Mouse (Mus musculus) forebrain, postnatal 0 days (tissue): ENCODE data around the gene Shank2. TPM values are rescaled to one million over a fixed set of nuclear protein-coding genes. Genes with fewer than 3 reads are reported as not detected.
A peak's percentile ranks its signal among the peaks of the same experiment; 100 is the strongest.

Experiments
- ATAC-seq: fragments of 200-750 bp; cut with Nextera tagmentation; 2 replicates; pipeline ENCODE4 v1.8.0; 2017; ENCODE audit warnings: mild to moderate bottlenecking, moderate library complexity
- DNase-seq: peaks from one replicate; pipeline ENCODE4 v3.0.0-alpha.2; 2015
- H3K27ac ChIP-seq: fragments of 300-500 bp; sonication (generic); 2 replicates; pipeline ENCODE4 v1.5.1; 2014; ENCODE audit warnings: low read depth, mild to moderate bottlenecking, antibody characterized with exemption, low read length, moderate library complexity, mixed read lengths
- H3K27me3 ChIP-seq: fragments of 300-500 bp; sonication (generic); 2 replicates; pipeline ENCODE4 v1.6.1; 2014; ENCODE audit warnings: mild to moderate bottlenecking, low read length, mixed read lengths; ENCODE audit not compliant: insufficient read depth
- H3K36me3 ChIP-seq: fragments of 300-500 bp; sonication (generic); 2 replicates; pipeline ENCODE4 v1.6.1; 2014; ENCODE audit warnings: mild to moderate bottlenecking, moderate library complexity; ENCODE audit not compliant: insufficient read depth
- H3K4me1 ChIP-seq: fragments of 300-500 bp; sonication (generic); 2 replicates; pipeline ENCODE4 v1.6.1; 2014; ENCODE audit warnings: antibody characterized with exemption; ENCODE audit not compliant: insufficient read depth
- H3K4me2 ChIP-seq: fragments of 300-500 bp; sonication (generic); 2 replicates; pipeline ENCODE4 v1.6.1; 2014; ENCODE audit warnings: low read depth, mild to moderate bottlenecking, moderate library complexity
- H3K4me3 ChIP-seq: fragments of 300-500 bp; sonication (generic); 2 replicates; pipeline ENCODE4 v1.5.1; 2014; ENCODE audit warnings: low read depth, low read length, mixed read lengths
- H3K9ac ChIP-seq: fragments of 300-500 bp; sonication (generic); 2 replicates; pipeline ENCODE4 v1.6.1; 2014; ENCODE audit warnings: mild to moderate bottlenecking
- H3K9me3 ChIP-seq: fragments of 300-500 bp; sonication (generic); 2 replicates; pipeline ENCODE4 v1.6.1; 2016; ENCODE audit warnings: low read length
- CTCF ChIP-seq: sonication (generic); IDR thresholded peaks from 2 replicates; pipeline ENCODE4 v1.5.1; 2016; ENCODE audit warnings: antibody characterized with exemption, control low read depth, low read depth
- WGBS: fragments of 180-500 bp; shearing (Covaris S2); extraction: QIAGEN DNeasy Blood & Tissue Kit; methylation state at CpG from one replicate; pipeline ENCODE4 v1.1.7; 2014; 5-methylcytosine and 5-hydroxymethylcytosine counted together
- polyA plus RNA-seq: library from polyadenylated mRNA; unstranded; fragments of >200 nt; fragmentation: Nextera tagmentation; extraction: Ambion mirVana; gene quantifications from 2 replicates; pipeline ENCODE4 v1.2.1, GENCODE M21; 2015
- total RNA-seq: library from RNA; depleted of rRNA; stranded (reverse); fragments of >200 nt; gene quantifications from 2 replicates; pipeline ENCODE4 v1.2.3, GENCODE M21; 2014

The Shank2 gene
- total and polyA plus RNA-seq, 2 experiments from 2014 or later = 8.8 to 29.0 TPM

DNA sequence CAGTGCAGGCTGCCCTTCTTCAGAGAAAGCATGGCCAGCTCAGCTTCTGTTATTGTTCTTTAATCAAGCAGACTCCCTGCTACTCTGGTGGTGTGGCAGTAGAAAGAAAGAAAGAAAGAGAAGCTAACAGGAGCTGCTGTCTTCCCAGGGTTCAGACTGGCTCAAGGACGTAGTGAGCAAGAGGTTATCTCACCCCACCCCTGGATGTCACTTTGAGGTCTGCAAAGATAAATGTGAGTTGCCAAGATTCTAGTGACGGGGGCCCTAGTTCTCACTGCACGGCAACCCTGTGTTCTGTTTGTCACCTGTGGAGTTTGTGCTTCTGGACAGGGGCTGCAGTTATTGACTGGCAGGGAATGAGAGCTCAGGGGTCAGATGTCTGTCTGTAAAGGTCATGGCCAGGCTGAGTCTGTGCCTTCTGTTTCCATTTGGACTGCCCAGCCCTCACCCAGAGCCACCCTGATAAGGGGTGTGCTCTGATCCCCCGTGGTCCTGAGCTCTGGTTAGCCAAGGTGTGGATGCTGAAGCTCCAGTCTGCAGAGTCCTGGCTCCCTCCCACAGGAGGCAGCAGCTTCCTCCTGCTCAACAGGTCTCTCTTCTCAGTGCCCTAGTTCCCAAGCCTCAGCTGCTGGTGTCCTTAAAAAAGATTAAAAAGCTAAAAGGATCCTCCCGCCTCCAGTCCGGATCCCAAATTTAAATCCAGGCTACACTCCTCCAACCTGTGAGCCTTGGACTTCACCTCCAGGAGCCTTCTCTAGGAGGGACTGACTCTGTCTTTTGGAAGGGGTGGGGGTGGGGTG, 238.0 kb downstream of the Shank2 start:
- 0 out of 2 replicates have a peak, but pooled peaks have one; percentile 12 for ATAC-seq
- peak overlapping the region; percentile 65 for H3K4me2 ChIP-seq

DNA sequence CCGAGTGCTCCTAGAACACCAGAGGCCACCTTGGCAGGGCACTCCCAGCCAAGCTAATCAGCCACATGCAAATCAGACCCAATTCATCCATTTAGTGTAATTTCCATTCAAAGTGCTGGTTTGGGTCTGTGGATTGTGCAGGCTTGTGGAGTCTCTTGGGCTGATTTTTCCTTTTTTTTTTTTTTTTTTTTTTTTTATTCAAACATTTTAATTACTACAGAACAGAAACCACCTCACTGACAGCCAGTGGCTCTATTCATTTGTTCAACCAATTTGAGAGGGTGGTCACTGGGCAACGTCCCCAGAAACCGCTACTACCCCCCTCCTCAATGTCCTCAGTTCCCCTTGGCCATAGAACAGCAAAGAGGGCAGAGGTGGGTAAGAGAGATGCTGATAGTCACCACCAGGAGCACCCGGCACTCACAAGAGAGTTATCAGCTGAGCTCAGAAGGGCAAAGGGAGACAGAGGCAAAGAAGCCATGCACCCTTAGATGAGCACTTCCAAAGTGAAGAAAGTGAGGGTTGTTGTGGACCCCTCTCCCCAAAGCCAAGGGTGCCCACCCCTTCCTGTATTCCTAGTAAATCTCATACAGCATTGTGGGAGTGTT, 239.1 kb downstream of the Shank2 start:
- H3K27ac ChIP-seq = no peak overlapping the region
- peak overlapping the region; percentile 61 for H3K9ac ChIP-seq
- 23% methylated on average over 4 of the region's 4 CpGs for WGBS
- TF ChIP-seq CTCF = peak; percentile 57
- no peaks in the 10 kb centered on the region for H3K36me3 ChIP-seq
- peaks cover 29% of the 10 kb centered on the region for H3K4me1 ChIP-seq
- ATAC-seq (peak; percentile 12; the same call in 1 of the 2 replicates), DNase-seq (no peak)
- peak overlapping the region; percentile 44 for H3K4me3 ChIP-seq
- H3K4me2 ChIP-seq = peak overlapping the region; percentile 65
- H3K27me3 ChIP-seq = no peaks in the 10 kb centered on the region
- H3K9me3 ChIP-seq = no peaks in the 10 kb centered on the region

More for the DNA sequence above, 238.0 kb downstream of the Shank2 start:
- peak overlapping the region; percentile 61 for H3K9ac ChIP-seq
- H3K36me3 ChIP-seq = no peaks in the 10 kb centered on the region
- peak overlapping the region; percentile 44 for H3K4me3 ChIP-seq
- peak overlapping the region; percentile 70 for H3K27ac ChIP-seq
- 0 out of 2 replicates have a peak, but pooled peaks have one; percentile 10 for TF ChIP-seq CTCF
- 24% methylated on average over 6 of the region's 6 CpGs for WGBS
- DNase-seq = no peak
- H3K9me3 ChIP-seq = no peaks in the 10 kb centered on the region
- H3K27me3 ChIP-seq = no peaks in the 10 kb centered on the region
- peaks cover 29% of the 10 kb centered on the region for H3K4me1 ChIP-seq

DNA sequence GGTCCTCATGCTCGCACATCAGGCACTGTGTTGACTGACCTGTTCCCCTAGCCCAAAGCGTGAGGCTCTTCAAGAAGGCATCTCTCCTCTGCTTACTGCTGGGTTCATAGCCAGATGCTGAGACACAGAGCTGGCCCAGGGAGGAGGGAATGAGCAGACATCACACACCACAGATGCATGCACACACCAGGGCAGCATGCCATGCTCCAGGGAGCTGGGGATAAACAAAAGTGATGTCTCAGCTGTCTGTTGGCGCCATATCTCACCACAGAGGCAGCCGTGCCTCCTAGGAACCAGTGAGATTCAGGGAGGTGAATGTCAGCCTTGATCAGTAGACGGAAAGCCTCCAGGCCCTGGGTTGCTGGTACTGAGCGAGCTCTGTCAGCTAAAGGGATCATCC, 242.5 kb downstream of the Shank2 start:
- ATAC-seq (no peak), DNase-seq (no peak)
- 72% methylated on average over 6 of the region's 6 CpGs for WGBS
- H3K4me1 ChIP-seq = peaks cover 22% of the 10 kb centered on the region
- TF ChIP-seq CTCF = no peak
- no peaks in the 10 kb centered on the region for H3K36me3 ChIP-seq
- H3K9ac ChIP-seq = no peak overlapping the region
- no peaks in the 10 kb centered on the region for H3K9me3 ChIP-seq
- 0 out of 2 replicates have a peak overlapping the region, but pooled peaks have one; percentile 9 for H3K27ac ChIP-seq
- H3K4me2 ChIP-seq = no peak overlapping the region
- no peaks in the 10 kb centered on the region for H3K27me3 ChIP-seq
- no peak overlapping the region for H3K4me3 ChIP-seq

DNA sequence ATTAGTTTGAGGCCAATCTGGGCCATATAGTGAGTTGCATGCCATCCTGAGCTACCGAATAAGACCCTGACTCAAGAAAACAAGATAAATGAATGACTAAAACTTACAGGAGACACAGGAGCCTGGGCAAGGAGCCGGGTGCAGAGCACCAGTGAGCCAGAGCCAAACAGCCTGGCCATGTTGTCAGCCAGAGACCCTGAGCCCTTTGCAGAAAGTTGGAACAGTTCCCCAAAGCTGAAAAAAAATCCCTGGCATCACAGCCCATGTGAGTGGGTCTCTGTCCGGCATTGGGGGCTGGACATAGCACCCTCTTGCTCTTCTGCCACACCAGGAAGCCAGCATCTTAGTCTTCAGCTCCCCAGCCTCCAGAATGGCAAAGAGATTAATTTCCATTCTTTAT, 244.5 kb downstream of the Shank2 start:
- no peak overlapping the region for H3K4me2 ChIP-seq
- TF ChIP-seq CTCF = no peak
- H3K36me3 ChIP-seq = no peaks in the 10 kb centered on the region
- ATAC-seq (no peak), DNase-seq (no peak)
- H3K4me3 ChIP-seq = no peak overlapping the region
- H3K27ac ChIP-seq = no peak overlapping the region
- no peaks in the 10 kb centered on the region for H3K9me3 ChIP-seq
- WGBS = 61% methylated on average over 3 of the region's 3 CpGs
- peaks cover 9% of the 10 kb centered on the region for H3K4me1 ChIP-seq
- H3K27me3 ChIP-seq = no peaks in the 10 kb centered on the region
- H3K9ac ChIP-seq = no peak overlapping the region

DNA sequence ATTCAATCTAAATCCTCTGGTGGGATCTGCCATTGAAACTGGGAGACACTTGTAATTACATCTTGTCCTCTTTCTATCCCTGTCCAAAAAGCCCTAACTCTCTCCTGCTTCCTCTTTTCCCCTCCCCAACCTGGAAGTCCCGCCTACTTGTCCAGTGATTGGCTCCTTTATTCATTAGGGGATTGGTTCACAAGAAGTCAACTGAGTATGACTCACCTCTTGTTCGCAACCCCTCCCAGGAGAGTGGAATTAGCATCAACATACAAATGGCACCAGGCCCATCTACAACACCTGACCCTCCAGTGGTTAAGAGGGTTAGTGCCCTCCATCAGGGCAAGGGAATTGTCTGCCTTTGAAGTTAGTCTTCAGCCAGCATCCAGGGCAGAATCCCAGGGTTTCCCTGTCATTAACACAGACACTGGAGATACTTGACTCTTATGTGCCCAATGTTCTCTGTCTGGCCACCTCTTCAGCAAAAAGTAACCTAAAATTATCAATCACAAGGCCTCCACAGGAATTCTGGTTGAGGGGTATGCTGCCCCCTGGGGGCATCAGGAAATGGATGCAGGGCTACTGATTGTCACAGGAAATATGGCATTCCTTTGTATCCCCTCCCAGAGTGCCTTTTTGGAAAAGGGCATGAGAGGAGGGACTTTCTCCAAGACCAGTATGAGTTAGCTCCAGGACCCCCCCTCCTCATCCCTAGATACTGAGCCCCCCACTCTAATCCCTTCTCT, 247.1 kb downstream of the Shank2 start:
- Histone ChIP-seq H3K36me3 (no peaks in the 10 kb centered on the region), H3K4me1 (peaks cover 8% of the 10 kb centered on the region; the same call in 1 of the 2 replicates), H3K9me3 (no peaks in the 10 kb centered on the region), H3K27ac (no peak overlapping the region), H3K4me3 (no peak overlapping the region), H3K4me2 (no peak overlapping the region), H3K9ac (no peak overlapping the region), H3K27me3 (no peaks in the 10 kb centered on the region)
- TF ChIP-seq CTCF = peak; percentile 45
- DNase-seq (no peak), ATAC-seq (no peak)
- 57% methylated on average over 2 of the region's 2 CpGs for WGBS

DNA sequence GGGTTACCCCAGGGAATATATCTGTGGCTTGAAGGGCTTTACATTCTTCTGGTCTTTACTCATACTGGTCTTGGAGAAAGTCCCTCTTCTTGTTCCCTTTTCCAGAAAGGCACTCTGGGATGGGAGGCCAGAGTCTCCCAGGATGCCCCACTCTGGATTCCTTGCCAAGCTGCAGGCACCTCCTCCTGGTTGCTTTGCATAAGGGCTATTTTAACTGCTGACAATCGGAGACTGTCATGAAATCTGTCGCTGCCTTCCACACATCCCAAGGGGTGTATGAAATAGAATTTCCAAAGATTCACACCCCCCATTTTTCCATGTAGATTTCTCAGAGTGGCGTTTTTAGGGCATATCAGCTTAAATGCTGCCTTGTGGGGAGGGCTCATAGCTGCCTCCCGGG, 249.1 kb downstream of the Shank2 start:
- no peak for TF ChIP-seq CTCF
- no peak overlapping the region for H3K4me2 ChIP-seq
- ATAC-seq = peak; percentile 70
- H3K27ac ChIP-seq = peak overlapping the region; percentile 70
- no peak for DNase-seq
- H3K9ac ChIP-seq = no peak overlapping the region
- 47% methylated on average over 4 of the region's 4 CpGs for WGBS
- peaks cover 8% of the 10 kb centered on the region; the same call in 1 of the 2 replicates for H3K4me1 ChIP-seq
- H3K27me3 ChIP-seq = no peaks in the 10 kb centered on the region
- no peaks in the 10 kb centered on the region for H3K36me3 ChIP-seq
- H3K4me3 ChIP-seq = no peak overlapping the region
- no peaks in the 10 kb centered on the region for H3K9me3 ChIP-seq
